Mouse (Mus musculus): ENCODE data around the gene Tnrc6c.

- TF ChIP-seq CTCF (IDR thresholded peaks at IDR 0.05) (no peak), EP300 (IDR thresholded peaks at IDR 0.05) (no peak)
Observed at GRCm38 (mm10) chr11:117628312-117628779, 25.7 kb upstream of the Tnrc6c start.

Data from lung, postnatal 0 days (tissue).